Mouse (Mus musculus) thymus, adult 2 months (tissue): ENCODE data around the gene Rragc.

Experiments
- CTCF ChIP-seq: fragments of 200-500 bp; IDR thresholded peaks from 2 replicates; pipeline ENCODE4 v1.5.1; 2012; ENCODE audit warnings: mild to moderate bottlenecking, control low read depth, low read length, moderate library complexity, borderline replicate concordance; ENCODE audit not compliant: control insufficient read depth, poor library complexity, insufficient read depth; ENCODE audit errors: extremely low read depth
- POLR2A ChIP-seq: fragments of 200-500 bp; IDR thresholded peaks from 2 replicates; pipeline ENCODE4 v1.6.1; 2012; ENCODE audit warnings: mild to moderate bottlenecking, low read length, control low read depth, moderate library complexity; ENCODE audit not compliant: control insufficient read depth, poor library complexity, insufficient read depth; ENCODE audit errors: extremely low read depth

- TF ChIP-seq CTCF (no peak), POLR2A (no peak)
Observed at GRCm38 (mm10) chr4:123948901-123949300, 31.7 kb downstream of the Rragc start.
